Mouse (Mus musculus) urinary bladder, adult 2 months (tissue): ENCODE measurements around the gene Nedd4. TPM values are rescaled to one million over a fixed set of nuclear protein-coding genes. Genes with fewer than 3 reads are reported as not detected.

Source experiments
- DNase-seq: peaks from one replicate; pipeline ENCODE4 v3.0.0; 2022; ENCODE audit warnings: low spot score
- polyA plus RNA-seq: library from polyadenylated mRNA; depleted of rRNA; stranded (reverse); fragments of >200 nt; gene quantifications from 2 replicates; pipeline ENCODE4 v1.2.3, GENCODE M21; 2012

Gene Nedd4
- polyA plus RNA-seq, 1 experiment: 389 TPM

- DNase-seq: no peak
Measured at GRCm38 (mm10) chr9:72678771-72679170, 16.6 kb downstream of the Nedd4 start.

DNA sequence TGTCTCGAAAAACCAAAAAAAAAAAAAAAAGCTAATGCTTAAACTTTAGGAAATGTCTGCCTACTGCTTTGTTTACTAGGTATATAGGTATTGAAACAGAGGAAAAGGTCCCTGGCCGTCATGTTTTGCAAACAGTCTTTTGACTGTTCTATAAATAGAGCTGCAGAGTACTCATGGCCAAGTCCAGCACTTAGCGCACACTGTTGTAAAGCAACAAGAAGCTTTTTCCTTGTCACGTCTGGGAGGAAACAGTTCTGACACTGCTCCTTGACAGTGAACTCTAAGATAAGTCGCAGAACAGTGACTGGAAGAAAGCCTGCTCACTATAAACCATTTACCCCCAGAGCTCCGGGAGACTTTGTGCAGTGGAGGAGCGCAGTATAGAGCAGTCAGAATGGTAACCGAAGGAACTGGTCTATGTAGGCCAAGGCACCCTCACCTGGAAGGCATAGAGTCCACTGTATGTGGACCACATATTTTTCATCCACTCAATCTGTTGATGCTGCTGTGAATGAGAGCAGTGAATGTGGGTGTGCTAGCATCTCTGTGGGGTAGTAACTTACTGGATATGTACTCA lies 19.6 kb downstream of the Nedd4 start:
- no peak for DNase-seq

GRCm38 (mm10) chr9:72683268-72683667 lies 21.1 kb downstream of the Nedd4 start:
- no peak for DNase-seq

DNA sequence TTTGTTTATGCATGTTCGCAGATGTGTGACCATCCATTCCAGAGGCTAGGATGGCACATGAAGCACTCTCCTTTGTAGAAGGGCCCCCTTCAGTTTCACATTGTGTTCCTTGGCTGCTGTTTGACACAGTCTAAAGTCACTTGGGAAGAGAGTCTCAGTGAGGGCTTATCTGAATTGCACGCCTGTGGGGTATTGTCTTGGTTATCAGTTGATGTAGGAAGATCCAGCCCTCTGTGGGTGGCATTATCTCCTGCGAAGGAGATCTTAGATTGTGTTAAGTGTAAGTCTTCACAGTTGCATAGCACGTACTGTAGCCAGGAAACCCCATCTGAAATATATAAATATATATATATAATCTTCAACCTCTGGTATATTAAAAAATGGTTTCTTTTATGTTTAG lies 23.1 kb downstream of the Nedd4 start:
- no peak for DNase-seq

DNA sequence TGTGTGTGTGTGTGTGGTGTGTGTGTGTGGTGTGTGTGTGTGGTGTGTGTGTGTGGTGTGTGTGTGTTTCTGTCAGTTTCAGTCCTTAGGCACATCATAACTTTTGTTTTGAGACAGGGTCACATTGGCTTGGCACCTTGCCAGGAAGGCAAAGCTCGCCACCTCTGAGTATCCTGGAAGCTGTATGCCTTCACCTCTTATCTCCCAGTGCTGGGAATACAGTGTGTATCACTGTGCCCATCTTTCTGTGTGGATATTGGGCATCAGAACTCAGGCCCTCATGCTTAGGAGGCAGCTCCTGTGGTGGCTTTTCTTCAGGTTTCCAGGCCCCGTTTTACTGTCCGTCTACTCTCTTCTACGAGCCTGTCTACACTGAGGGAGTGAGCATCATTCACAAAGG lies 24.4 kb downstream of the Nedd4 start:
- no peak for DNase-seq

GRCm38 (mm10) chr9:72689522-72689921 lies 27.4 kb downstream of the Nedd4 start:
- no peak for DNase-seq

GRCm38 (mm10) chr9:72690811-72691210 lies 28.7 kb downstream of the Nedd4 start:
- no peak for DNase-seq

DNA sequence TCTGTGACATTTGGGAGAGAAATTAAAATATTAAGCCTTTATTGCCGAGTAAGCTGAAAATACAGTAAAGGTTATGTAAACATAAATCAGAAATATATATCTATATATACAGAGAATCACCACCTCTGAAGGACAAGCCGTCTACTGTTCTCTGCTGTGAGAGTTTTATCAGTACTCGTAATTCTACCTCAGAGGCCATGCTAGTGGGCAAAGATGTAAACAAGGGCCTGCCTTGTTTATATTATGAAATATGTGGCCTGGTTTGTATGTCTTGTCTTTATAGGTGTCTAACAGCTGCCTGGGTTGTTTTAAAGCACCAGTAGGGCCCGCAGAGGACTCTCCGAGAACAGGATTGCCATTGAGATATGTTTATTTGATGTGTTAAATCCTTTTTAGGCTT lies 29.8 kb downstream of the Nedd4 start:
- no peak for DNase-seq

GRCm38 (mm10) chr9:72693081-72693696 lies 31.0 kb downstream of the Nedd4 start:
- DNase-seq: no peak

DNA sequence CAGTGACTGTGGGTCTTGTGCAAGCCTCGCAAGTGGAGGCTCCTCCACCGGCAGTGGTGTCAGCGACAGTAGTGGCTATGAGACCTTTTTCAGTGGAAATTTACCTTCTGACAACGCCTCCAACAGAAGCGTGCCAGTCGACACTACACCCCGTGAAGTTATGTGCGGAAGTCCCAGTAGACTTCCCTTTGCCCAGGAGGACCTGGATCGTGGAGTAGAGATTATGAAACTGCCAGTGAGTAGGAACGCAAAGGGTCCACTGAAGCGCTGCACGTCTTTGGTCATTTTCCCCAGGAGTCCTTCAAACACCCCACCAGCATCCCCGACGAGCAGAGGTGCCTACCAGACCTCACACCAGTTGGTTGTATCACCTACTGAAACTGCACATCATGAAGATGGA lies 31.7 kb downstream of the Nedd4 start:
- no peak for DNase-seq

DNA sequence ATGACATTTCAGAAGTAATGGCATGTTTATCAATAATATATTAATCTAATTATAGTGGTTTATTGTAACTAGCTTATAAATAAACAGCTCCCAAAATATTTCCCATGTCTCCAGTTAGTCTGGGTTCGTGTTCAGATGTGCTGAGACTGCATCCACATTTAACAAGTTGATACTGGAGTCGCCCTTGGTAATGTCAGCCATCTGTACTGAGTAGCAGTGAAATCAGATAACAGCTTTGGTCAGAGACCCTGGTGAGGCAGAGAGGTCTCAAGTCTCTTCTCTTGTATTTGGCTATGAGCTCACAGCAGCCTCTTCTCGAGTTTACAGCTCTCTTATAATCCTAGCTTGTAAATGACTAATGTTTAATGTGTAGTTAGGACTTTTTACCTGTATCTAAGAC lies 34.4 kb downstream of the Nedd4 start:
- no peak for DNase-seq

DNA sequence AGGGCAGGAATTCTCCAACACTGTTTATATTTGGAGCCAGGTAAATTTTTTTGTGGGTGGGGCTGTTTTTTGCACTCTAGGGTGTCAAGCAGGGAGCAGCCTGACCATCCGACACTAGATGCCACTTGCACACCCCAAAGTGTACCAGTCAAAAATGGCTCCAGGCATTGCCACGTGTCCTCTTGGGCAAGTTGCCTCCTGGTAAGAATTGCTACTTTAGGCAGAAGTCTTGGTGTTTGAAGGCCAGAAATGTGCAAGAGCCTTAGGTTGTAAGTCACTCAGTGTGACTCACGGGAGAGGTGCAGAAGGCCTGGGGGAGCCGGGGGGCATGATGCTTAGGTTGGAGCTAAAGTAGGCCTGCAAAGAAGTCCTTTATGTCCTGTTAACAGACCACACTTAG lies 35.6 kb downstream of the Nedd4 start:
- DNase-seq: no peak

GRCm38 (mm10) chr9:72699702-72700101 lies 37.6 kb downstream of the Nedd4 start:
- DNase-seq: no peak

GRCm38 (mm10) chr9:72701441-72701840 lies 39.3 kb downstream of the Nedd4 start:
- no peak for DNase-seq

DNA sequence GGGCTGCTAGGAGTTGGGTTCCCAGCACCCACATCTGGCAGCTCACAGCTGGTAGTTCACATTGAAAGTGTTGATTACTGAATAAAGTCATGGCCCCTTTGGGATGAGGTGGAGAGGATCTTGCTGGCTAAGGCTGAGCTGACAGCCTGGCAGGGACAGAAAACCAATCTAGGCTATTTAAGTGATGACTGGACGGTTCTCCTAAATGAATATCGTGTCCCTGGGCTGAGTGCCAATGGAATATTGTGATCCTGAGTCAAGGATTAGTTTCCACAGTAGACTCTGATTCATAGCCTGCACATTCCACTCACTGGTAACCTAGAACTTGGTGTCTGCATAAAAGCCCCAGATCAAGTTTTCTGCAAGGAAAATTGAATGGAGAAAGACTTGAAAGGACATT lies 39.9 kb downstream of the Nedd4 start:
- no peak for DNase-seq

- no peak for DNase-seq
Measured at GRCm38 (mm10) chr9:72703142-72703541, 41.0 kb downstream of the Nedd4 start.

- DNase-seq: no peak
Measured at GRCm38 (mm10) chr9:72703754-72704153, 41.6 kb downstream of the Nedd4 start.

GRCm38 (mm10) chr9:72705270-72705669 lies 43.1 kb downstream of the Nedd4 start:
- no peak for DNase-seq

- no peak for DNase-seq
Measured at GRCm38 (mm10) chr9:72707999-72708398, 45.9 kb downstream of the Nedd4 start.

GRCm38 (mm10) chr9:72708690-72709089 lies 46.5 kb downstream of the Nedd4 start:
- DNase-seq: no peak

DNA sequence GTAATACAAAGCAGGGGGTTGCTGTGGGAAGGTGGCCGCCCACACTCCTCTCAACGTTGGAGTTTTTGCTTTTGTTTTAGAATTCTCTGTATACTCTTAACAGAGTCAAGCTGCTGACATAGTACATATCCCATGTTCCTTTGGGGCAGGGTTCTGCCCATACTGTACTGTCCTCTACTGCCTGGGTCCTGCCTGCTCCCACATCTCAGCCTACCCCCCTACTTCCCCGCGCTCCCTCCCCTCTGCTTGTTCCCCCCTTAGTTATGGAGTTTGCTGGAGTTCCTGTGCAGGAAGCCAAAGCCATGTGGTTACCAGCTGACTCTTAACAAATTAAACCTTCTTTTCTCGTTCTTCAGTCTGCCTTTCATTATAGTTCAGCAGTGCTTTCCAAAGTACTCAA lies 47.9 kb downstream of the Nedd4 start:
- no peak for DNase-seq

GRCm38 (mm10) chr9:72714945-72715344 lies 52.8 kb downstream of the Nedd4 start:
- DNase-seq: no peak

DNA sequence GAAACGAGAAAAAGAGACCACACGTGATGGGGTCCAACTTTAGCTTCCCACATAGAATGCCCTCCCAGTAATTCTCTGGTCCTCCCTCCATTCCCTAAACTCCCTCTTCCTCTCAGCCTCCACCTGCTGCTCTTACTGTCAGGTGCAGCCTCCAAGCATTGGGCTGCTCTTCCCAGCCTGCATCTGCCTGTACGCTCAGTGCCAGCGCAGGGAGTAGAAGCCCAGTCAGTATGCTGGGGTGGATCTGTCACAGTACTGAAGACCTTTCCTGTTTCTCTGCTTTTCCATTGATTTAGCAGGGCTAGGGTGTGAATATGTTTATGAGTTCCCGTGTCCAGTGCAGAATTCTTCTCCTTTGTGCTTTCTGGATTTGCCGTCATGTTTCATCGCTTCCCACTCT lies 54.1 kb downstream of the Nedd4 start:
- DNase-seq: no peak

- DNase-seq: no peak
Measured at GRCm38 (mm10) chr9:72719143-72719542, 57.0 kb downstream of the Nedd4 start.
